Mouse (Mus musculus) intestine, embryonic 15.5 days (tissue): ENCODE results near the gene Gtf2f1. TPM values are rescaled to one million over a fixed set of nuclear protein-coding genes. Genes with fewer than 3 reads are reported as not detected.
A peak's percentile ranks its signal among the peaks of the same experiment; 100 is the strongest.

Experiments
- ATAC-seq: fragments of 200-750 bp; cut with Nextera tagmentation; 2 replicates; pipeline ENCODE4 v1.8.0; 2017; ENCODE audit warnings: moderate TSS enrichment, moderate library complexity
- H3K27ac ChIP-seq: fragments of 300-500 bp; sonication (generic); 2 replicates; pipeline ENCODE4 v1.5.1; 2015; ENCODE audit warnings: mild to moderate bottlenecking, inconsistent platforms
- H3K27me3 ChIP-seq: fragments of 300-500 bp; sonication (generic); replicated peaks from 2 replicates; pipeline ENCODE4 v1.6.1; 2015; ENCODE audit warnings: inconsistent platforms
- H3K36me3 ChIP-seq: fragments of 300-500 bp; sonication (generic); 2 replicates; pipeline ENCODE4 v1.6.1; 2015; ENCODE audit warnings: inconsistent platforms
- H3K4me1 ChIP-seq: fragments of 300-500 bp; sonication (generic); replicated peaks from 2 replicates; pipeline ENCODE4 v1.6.1; 2015; ENCODE audit warnings: inconsistent platforms
- H3K4me2 ChIP-seq: fragments of 300-500 bp; sonication (generic); replicated peaks from 2 replicates; pipeline ENCODE4 v1.6.1; 2015; ENCODE audit warnings: mild to moderate bottlenecking, inconsistent platforms
- H3K4me3 ChIP-seq: fragments of 300-500 bp; sonication (generic); replicated peaks from 2 replicates; pipeline ENCODE4 v1.5.1; 2015; ENCODE audit warnings: inconsistent platforms
- H3K9ac ChIP-seq: fragments of 300-500 bp; sonication (generic); 2 replicates; pipeline ENCODE4 v1.6.1; 2015; ENCODE audit warnings: inconsistent platforms
- H3K9me3 ChIP-seq: fragments of 300-500 bp; sonication (generic); 2 replicates; pipeline ENCODE4 v1.6.1; 2016; ENCODE audit warnings: inconsistent platforms
- WGBS: fragments of 180-500 bp; shearing (Covaris S2); methylation state at CpG from one replicate; pipeline ENCODE4 v1.1.7; 2015; 5-methylcytosine and 5-hydroxymethylcytosine counted together
- polyA plus RNA-seq: library from polyadenylated mRNA; unstranded; fragments of >200 nt; fragmentation: Nextera tagmentation; extraction: Ambion mirVana; gene quantifications from 2 replicates; pipeline ENCODE4 v1.2.1, GENCODE M21; 2015

The Gtf2f1 gene
- polyA plus RNA-seq, 1 experiment from 2014 or later: 60.0 TPM

- Histone ChIP-seq H3K27me3 (no peaks in the 10 kb centered on the region), H3K9me3 (no peaks in the 10 kb centered on the region), H3K36me3 (no peaks in the 10 kb centered on the region), H3K9ac (no peak overlapping the region), H3K27ac (no peak overlapping the region), H3K4me3 (no peak overlapping the region), H3K4me2 (no peak overlapping the region), H3K4me1 (peaks cover 2% of the 10 kb centered on the region; the same call in 1 of the 2 replicates)
- WGBS: 72% methylated on average over 3 of the region's 3 CpGs
- ATAC-seq: no peak
Measured at GRCm38 (mm10) chr17:56985656-56986055, 25.4 kb downstream of the Gtf2f1 start.

GRCm38 (mm10) chr17:56984886-56985285 is 26.2 kb downstream of the Gtf2f1 start:
- H3K4me1 ChIP-seq: peaks cover 2% of the 10 kb centered on the region; the same call in 1 of the 2 replicates
- ATAC-seq: no peak
- no peaks in the 10 kb centered on the region for H3K27me3 ChIP-seq
- no peaks in the 10 kb centered on the region for H3K9me3 ChIP-seq
- WGBS: 79% methylated on average over 9 of the region's 9 CpGs
- H3K36me3 ChIP-seq: no peaks in the 10 kb centered on the region
- no peak overlapping the region for H3K27ac ChIP-seq
- H3K4me3 ChIP-seq: no peak overlapping the region
- H3K4me2 ChIP-seq: no peak overlapping the region
- no peak overlapping the region for H3K9ac ChIP-seq

GRCm38 (mm10) chr17:56982013-56982412 is 29.1 kb downstream of the Gtf2f1 start, which contains the start of gene Acer1:
TSS of gene Acer1 (minus strand) at chr17:56982126.
- H3K27me3 ChIP-seq: no peaks in the 10 kb centered on the region
- 73% methylated on average over 5 of the region's 5 CpGs for WGBS
- H3K4me3 ChIP-seq: no peak within 1 kb of the TSS
- H3K4me2 ChIP-seq: 0 out of 2 replicates have a peak within 1 kb of the TSS, but pooled peaks have one; percentile 14
- peak within 1 kb of the TSS; percentile 66; the same call in 1 of the 2 replicates for H3K27ac ChIP-seq
- H3K36me3 ChIP-seq: no peaks in the 10 kb centered on the region
- H3K4me1 ChIP-seq: peaks cover 4% of the 10 kb centered on the region; the same call in 1 of the 2 replicates
- H3K9ac ChIP-seq: peak within 1 kb of the TSS; percentile 13; the same call in 1 of the 2 replicates
- no peaks in the 10 kb centered on the region for H3K9me3 ChIP-seq
- no peak for ATAC-seq

GRCm38 (mm10) chr17:56981049-56981448 is 30.0 kb downstream of the Gtf2f1 start:
- peak overlapping the region; percentile 66; the same call in 1 of the 2 replicates for H3K27ac ChIP-seq
- no peaks in the 10 kb centered on the region for H3K27me3 ChIP-seq
- H3K4me3 ChIP-seq: no peak overlapping the region
- peaks cover 10% of the 10 kb centered on the region for H3K4me1 ChIP-seq
- peak; percentile 83 for ATAC-seq
- H3K9me3 ChIP-seq: no peaks in the 10 kb centered on the region
- H3K9ac ChIP-seq: 0 out of 2 replicates have a peak overlapping the region, but pooled peaks have one; percentile 13
- WGBS: 57% methylated on average over 7 of the region's 7 CpGs
- H3K4me2 ChIP-seq: 0 out of 2 replicates have a peak overlapping the region, but pooled peaks have one; percentile 14
- no peaks in the 10 kb centered on the region for H3K36me3 ChIP-seq

- WGBS: 27% methylated on average over 5 of the region's 8 CpGs
- Histone ChIP-seq H3K9me3 (no peaks in the 10 kb centered on the region), H3K4me2 (peak overlapping the region; percentile 18), H3K27ac (peak overlapping the region; percentile 37; the same call in 1 of the 2 replicates), H3K4me1 (peaks cover 12% of the 10 kb centered on the region), H3K9ac (no peak overlapping the region), H3K4me3 (no peak overlapping the region), H3K36me3 (no peaks in the 10 kb centered on the region), H3K27me3 (no peaks in the 10 kb centered on the region)
- ATAC-seq: peak; percentile 31; the same call in 1 of the 2 replicates
Measured at GRCm38 (mm10) chr17:56979524-56979923, 31.6 kb downstream of the Gtf2f1 start.

GRCm38 (mm10) chr17:56976531-56977390 is 34.3 kb downstream of the Gtf2f1 start:
- Histone ChIP-seq H3K9ac (no peak overlapping the region), H3K27ac (peak overlapping the region; percentile 41; the same call in 1 of the 2 replicates), H3K4me3 (no peak overlapping the region), H3K9me3 (no peaks in the 10 kb centered on the region), H3K4me1 (peaks cover 13% of the 10 kb centered on the region), H3K4me2 (no peak overlapping the region), H3K27me3 (no peaks in the 10 kb centered on the region), H3K36me3 (no peaks in the 10 kb centered on the region)
- ATAC-seq: peak; percentile 24
- 64% methylated on average over 8 of the region's 8 CpGs for WGBS

- no peaks in the 10 kb centered on the region for H3K9me3 ChIP-seq
- peaks cover 13% of the 10 kb centered on the region for H3K4me1 ChIP-seq
- no peaks in the 10 kb centered on the region for H3K36me3 ChIP-seq
- no peak overlapping the region; the same call in 1 of the 2 replicates for H3K27ac ChIP-seq
- H3K9ac ChIP-seq: no peak overlapping the region
- no peaks in the 10 kb centered on the region for H3K27me3 ChIP-seq
- WGBS: 62% methylated on average over 3 of the region's 3 CpGs
- H3K4me2 ChIP-seq: no peak overlapping the region
- no peak overlapping the region for H3K4me3 ChIP-seq
- ATAC-seq: no peak
Measured at GRCm38 (mm10) chr17:56975391-56975790, 35.7 kb downstream of the Gtf2f1 start.

- Histone ChIP-seq H3K27ac (no peak overlapping the region; the same call in 1 of the 2 replicates), H3K9me3 (no peaks in the 10 kb centered on the region), H3K4me3 (no peak overlapping the region), H3K9ac (no peak overlapping the region), H3K4me1 (peaks cover 13% of the 10 kb centered on the region; the same call in 1 of the 2 replicates), H3K27me3 (no peaks in the 10 kb centered on the region), H3K36me3 (no peaks in the 10 kb centered on the region), H3K4me2 (no peak overlapping the region)
- 61% methylated on average over 5 of the region's 5 CpGs for WGBS
- peak; percentile 52 for ATAC-seq
Measured at GRCm38 (mm10) chr17:56974708-56975240, 36.3 kb downstream of the Gtf2f1 start.

GRCm38 (mm10) chr17:56973956-56974707 is 37.0 kb downstream of the Gtf2f1 start:
- Histone ChIP-seq H3K4me1 (peaks cover 13% of the 10 kb centered on the region; the same call in 1 of the 2 replicates), H3K9me3 (no peaks in the 10 kb centered on the region), H3K4me3 (no peak overlapping the region), H3K4me2 (no peak overlapping the region), H3K27me3 (no peaks in the 10 kb centered on the region), H3K9ac (no peak overlapping the region), H3K27ac (no peak overlapping the region; the same call in 1 of the 2 replicates), H3K36me3 (no peaks in the 10 kb centered on the region)
- WGBS: 64% methylated on average over 13 of the region's 14 CpGs
- peak; percentile 13 for ATAC-seq

- 67% methylated on average over 5 of the region's 5 CpGs for WGBS
Measured at GRCm38 (mm10) chr17:56970081-56970480, 41.0 kb downstream of the Gtf2f1 start.

GRCm38 (mm10) chr17:56969321-56969720 is 41.8 kb downstream of the Gtf2f1 start:
- WGBS: 42% methylated on average over 3 of the region's 3 CpGs
- Histone ChIP-seq H3K4me2 (no peak overlapping the region), H3K9me3 (no peaks in the 10 kb centered on the region), H3K27ac (no peak overlapping the region), H3K4me1 (0 out of 2 replicates have a peak, but pooled peaks cover under 1% of the 10 kb centered on the region), H3K27me3 (no peaks in the 10 kb centered on the region), H3K4me3 (no peak overlapping the region), H3K9ac (no peak overlapping the region), H3K36me3 (no peaks in the 10 kb centered on the region)
- no peak for ATAC-seq

More at GRCm38 (mm10) chr17:56970081-56970480, 41.0 kb downstream of the Gtf2f1 start:
- 0 out of 2 replicates have a peak, but pooled peaks cover 5% of the 10 kb centered on the region for H3K4me1 ChIP-seq
- H3K4me2 ChIP-seq: no peak overlapping the region
- H3K27me3 ChIP-seq: no peaks in the 10 kb centered on the region
- no peak overlapping the region for H3K27ac ChIP-seq
- H3K9ac ChIP-seq: no peak overlapping the region
- no peaks in the 10 kb centered on the region for H3K9me3 ChIP-seq
- H3K4me3 ChIP-seq: no peak overlapping the region
- no peaks in the 10 kb centered on the region for H3K36me3 ChIP-seq
- no peak for ATAC-seq
